Mouse (Mus musculus) ovary, postnatal 10 days (tissue): ENCODE measurements at regions not wholly inside any gene's neighbourhood (a gene's known extent, or its start where the extent isn't known, plus 50 kb on each side); places are given as distances from the start of the nearest gene placed in this dataset.

Experiments used
- DNase-seq: peaks from one replicate; pipeline ENCODE4 v3.0.0; 2022; ENCODE audit warnings: low spot score

DNA sequence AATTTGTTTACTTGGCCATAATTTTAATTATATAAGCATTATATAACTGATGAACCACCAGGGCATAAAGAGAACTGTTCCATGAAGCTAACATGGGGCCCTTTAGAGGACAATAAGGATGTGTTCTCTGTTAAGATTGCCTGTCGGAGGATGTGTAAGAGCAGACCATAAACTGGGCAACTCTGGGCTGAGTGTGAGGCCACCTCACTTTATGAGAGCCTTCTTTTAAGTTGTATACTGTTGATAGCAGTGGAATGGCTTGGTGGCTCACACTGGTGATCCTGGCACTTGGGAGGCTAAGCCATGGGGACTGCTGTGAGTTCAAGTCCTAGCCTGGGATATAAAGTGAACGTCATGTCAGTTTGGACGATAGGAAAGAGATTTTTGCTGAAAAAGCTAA, 227.3 kb upstream of the Krr1 start:
- DNase-seq, result no peak

DNA sequence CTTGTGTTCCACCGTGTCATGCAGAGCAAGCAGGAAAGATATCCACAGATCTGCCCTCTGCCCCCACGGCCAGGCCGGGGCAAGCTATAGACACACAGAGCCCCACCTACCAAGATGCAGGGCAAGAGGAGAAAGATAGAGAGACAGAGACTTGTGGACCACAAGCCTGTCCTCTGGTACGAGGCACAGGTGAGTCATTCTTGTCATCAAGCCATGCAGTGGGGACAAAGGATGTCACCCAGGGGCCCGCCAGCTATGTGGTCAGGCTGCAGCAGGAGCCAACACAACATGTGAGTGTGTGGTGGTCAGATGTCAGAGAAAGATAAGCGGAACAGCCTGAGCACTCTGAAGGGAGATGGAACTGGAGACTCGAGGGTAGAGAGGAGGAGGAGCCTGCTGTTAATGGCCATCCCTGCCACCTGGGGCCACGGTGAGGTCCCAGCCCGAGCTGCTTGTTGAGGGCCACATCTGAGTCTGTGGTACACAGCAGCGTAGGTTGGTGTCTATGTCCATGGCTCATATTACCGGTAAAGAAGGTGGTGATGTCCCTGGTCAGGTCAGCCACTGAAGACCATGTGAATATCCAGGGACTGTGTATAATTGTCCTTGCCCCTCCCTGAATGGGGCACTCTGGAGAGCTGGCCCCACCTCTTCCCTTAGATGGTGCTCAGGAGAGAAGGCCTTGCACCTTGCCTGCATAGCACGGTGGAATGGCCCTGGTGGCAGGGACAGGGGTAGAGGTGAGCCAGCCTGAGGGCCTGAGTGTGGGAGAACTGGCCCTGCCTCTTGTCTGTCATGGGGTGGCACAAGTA, 226.2 kb upstream of the Krr1 start:
- no peak for DNase-seq

DNA sequence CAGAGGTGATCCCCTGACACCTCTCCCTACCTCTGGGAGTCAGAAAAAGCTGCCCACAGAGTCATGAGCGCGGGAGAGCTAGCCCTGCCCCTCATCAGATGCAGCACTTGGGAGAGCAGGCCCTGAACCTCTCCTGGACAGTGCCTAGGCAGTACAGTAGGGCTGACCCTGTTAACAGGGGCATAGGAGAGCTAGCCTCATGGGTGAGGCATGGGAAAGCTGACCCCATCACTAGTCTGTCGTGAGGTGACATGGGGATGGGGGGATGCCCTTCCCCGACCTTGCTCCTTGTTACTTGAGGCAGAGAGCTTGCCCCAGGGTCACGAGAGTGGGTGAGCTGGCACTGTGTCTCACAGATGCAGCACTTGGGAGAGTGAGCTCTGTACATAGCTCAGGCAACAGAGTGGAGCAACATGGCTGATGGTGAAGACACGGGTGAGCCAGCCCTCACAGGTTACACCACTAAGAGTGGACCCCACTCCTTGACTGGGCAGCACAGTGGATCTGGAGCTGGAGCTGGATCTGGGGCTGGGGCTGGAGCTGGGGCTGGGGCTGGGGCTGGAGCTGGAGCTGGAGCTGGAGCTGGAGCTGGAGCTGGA, 225.5 kb upstream of the Krr1 start:
- no peak for DNase-seq

DNA sequence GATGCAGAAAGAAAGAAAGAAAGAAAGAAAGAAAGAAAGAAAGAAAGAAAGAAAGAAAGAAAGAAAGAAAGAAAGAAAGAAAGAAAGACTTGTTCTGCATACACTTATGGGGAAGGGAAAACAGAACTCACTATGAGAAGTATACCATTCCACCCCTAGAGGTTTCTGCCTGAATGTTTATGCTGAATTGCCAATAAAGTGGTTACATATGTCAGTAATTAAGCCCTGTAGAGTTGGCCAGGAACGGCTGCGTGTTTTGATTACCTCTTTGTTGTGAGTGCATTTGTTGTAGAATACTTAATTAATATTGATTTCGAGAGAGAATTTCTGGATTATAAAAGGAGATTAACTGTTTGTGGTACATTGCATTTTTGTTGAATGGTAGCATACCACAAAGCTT, 224.0 kb upstream of the Krr1 start:
- DNase-seq, result no peak

DNA sequence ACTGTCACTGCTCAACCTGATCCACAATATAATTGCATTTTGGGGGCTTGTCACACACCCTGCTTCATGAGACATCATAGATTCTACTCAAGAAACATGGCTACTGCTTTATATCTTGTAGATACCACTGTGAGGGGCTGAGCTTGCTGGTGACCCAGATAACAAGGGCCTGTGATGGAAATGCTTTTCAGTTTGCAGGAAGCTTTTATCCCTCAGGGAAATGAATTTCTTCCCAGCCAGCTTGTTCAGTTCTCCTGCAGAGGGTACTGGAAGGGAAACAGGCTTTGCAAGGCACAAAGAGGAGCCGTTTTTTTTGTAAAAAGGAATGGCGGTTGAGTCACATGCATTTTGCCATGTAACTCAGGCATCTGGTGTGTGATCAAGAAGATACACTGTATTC, 218.8 kb upstream of the Krr1 start:
- DNase-seq, result no peak

DNA sequence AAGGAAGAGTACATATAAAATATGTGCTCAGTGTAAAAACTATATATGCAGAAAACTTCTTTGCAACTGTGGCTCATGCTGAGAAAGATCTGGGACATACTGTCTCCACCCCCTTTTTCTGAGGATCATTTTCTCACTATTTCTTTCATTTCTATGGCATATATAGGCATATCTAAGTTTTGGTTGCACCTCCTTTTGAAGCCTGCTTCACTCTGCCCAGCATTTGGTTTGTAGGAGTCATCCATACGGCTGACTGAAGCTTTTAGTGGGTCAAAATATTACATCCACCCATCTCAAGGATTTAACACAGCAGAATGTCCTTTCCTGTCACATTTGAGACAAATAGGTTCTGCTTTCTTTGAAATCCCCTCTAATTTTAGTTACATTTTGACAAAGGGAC, 216.5 kb upstream of the Krr1 start:
- DNase-seq, result no peak

DNA sequence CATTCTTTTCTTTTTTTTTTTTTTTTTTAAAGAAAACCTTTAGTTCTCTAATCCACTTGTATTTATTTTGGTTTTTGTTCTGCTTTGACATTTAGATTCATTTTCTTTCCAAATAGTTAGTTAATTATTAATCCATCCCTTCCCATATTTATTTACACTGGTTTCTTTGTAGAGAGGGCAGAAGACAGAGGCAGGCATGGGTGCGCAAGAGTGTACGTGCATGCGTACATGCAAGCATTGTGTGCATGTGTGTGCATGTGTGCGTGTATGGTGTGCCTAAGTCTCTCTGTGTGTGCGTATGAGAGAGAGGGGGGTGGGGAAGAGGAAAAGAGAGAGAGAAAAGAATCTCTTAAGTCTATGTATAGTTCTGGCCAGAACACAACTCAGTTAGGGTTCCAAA, 215.9 kb upstream of the Krr1 start:
- DNase-seq, result no peak

DNA sequence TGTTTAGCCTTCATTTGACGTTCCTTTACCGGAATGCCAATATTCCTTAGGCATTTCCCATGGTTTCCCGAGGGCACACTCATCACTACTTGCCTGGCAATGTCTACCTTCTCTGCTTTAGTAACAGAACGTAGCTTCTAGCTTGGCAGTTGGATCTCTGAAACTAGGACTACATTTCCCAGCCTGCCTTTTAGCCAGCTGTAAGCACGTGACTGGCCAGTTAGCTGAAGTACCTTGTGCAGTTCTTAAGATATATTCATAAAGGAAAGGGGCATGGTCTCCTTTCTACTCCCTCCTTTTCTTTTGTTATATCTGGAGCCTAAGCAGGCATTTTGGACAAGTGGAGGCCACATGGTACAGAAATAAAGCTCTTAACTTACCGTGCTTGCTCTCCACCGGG, 214.8 kb upstream of the Krr1 start:
- DNase-seq, result no peak

DNA sequence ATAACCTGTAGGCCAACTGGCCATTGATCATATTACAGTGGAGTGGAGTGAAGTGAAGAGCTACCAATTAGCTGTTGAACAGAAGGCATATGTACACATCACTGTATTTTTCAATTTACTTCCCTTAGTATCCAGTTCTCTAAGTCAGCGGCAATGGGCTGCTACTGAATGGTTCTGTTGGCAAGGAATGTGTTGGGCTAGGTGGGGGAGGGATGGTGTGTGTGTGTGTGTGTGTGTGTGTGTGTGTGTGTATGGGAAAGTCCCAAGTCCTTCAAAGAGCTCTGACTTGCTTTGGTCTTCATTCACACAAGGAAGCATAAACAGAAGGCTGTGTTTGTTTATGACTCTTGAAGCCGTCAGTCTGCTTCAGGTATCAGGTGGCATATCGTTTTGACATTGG, 213.0 kb upstream of the Krr1 start:
- no peak for DNase-seq

DNA sequence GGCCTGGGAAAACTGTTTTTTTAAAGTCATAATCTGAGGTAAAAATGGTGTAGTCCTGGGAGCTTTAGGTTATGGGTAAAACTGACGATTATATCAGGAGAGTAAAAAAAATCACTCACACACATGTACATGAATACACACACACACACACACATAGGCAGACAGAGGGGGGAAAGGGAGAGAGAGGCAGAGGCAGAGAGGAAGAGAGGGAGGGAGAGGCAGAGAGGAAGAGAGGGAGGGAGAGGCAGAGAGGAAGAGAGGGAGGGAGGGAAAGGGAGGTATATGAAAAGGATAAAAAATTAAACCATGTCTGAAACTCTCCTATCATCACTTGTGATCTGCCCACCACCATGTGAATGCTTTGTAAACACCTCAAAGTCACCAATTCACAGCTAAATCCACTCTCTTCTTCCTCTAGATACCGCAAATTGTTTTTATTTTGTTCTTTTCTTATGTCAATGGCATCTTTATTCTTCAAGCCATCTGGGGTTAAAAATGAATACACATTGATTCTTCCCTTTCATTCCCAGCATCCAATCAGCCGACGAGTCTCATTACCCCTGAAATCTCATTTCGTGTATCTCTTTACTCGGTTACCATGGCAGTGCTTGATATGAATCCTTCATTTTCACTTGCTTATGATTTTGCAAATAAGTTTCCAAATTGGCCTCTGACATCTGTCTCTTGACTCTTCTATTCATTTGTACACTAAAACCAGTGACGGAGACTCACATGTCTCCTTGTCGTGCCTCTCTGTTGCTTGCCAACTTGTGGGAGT, 209.5 kb upstream of the Krr1 start:
- DNase-seq, result no peak

DNA sequence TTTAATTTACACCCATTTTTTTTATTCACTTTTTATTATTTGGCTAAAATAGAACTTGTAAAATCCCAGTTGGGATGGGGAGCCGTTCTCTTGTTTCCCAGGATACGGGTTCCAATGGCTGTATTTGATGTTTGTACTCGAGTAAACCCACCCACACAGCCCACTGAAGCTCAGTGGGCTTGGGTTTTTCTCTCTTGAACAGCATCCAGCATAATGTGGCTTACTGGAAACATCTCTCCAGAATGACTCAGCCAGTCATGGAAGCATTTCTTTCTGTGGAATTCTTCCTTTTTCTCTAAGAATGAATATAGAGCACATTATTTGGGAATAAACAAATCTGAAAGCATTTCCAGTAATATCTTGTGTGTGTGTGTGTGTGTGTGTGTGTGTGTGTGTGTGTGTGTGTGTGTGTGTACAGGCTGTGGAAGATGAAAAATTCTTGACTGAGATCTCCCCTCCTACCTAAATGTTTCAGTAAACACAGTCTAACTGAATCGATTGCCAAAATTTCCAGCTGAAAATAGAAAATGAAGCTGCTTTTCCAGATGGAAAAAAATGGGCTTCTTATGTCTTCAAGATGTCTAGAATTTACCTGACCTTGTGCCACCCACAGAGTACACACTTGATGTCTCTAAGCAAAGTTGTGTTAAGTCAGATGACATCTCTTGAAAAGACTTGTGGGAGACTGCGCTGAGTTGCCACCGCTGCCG, 205.3 kb upstream of the Krr1 start:
- DNase-seq, result no peak

DNA sequence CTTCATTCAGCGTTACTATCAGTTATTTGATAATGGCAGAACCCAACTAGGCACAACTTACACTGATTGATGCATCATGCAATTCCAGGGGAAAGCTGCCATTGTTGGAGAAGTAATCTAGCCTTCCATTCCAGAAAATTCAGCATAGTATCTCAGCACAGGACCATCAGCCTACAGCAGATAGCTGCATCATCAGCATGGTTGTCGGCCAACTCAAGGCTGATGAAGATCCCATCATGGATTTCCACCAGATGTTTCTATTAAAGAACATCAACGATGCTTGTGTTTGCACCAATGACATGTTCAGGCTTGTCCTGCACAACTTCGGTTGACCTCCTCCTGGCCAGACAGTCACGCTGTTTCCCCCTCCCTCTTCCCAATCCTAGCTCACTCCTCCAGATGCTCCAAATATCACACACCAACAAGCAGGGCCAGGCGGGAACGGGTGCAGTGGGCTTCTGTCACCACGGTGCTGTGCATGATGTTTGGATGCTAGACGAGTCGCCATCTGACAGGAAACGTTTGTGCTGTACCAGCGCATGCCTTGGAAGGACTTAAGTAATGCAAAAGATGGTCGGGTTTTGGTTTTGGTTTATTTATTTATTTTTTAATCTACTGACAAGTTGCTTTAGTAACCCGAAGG, 204.5 kb upstream of the Krr1 start:
- no peak for DNase-seq

DNA sequence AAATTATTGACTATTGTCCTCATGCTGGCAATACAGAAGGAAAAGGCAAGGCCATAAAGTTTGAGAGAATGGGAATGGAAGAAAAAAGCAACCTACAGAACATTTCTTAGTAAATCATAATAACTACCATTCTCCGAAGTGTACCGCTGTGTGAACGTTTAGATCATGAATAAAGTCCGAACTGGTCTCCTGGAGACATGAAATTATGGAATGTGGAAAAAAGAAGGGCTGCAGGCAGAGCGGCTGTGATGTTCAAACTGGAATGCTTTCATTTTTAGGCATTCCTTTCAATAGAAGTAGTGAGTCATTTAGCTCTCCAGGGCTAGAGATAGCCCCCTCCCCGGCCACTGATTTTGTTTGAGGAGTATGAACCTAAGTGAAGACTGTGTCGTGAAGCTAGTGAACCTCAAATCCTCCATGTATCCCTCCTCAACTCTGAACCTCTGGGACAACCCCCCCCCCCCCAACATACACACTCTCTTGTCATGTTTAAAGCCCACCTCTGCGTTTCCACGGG, 202.9 kb upstream of the Krr1 start:
- DNase-seq, result no peak

DNA sequence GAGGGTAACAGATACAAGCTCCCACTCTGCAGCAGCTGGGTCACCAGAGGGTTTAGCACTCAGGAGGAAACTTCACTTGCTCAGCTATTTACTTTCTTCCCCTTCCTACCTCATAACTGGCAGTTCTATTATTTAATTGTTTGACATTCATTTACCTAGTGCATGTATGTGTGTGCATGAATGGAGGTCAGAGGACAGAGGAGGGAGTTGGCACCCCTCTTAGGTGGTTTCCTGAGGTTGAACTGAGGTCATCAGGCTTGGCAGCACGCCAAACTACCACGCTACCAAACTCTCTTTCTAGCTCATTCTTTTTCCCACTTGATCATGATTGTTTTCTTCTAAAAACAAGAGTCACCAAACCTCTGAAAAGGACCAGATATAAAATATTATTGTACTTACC, 202.4 kb upstream of the Krr1 start:
- no peak for DNase-seq

DNA sequence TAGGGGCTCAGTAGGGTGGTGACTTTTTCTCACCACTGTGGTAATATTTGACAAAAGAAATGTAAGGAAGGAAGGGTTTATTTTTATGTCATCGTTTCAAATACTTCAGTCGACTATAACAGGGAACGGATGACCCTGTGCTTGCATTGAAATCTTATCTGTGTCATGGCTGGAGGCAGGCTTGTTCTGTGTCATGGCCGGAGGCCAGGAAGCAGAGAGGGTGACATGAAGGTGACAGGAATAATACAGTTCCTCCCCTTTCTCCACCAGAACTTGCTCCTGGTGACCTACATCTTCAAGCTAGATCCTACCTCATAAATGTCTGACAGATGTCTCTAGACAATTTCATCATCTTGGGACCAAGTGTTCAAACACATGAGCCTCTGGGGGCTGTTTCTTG, 201.5 kb upstream of the Krr1 start:
- DNase-seq, result no peak

DNA sequence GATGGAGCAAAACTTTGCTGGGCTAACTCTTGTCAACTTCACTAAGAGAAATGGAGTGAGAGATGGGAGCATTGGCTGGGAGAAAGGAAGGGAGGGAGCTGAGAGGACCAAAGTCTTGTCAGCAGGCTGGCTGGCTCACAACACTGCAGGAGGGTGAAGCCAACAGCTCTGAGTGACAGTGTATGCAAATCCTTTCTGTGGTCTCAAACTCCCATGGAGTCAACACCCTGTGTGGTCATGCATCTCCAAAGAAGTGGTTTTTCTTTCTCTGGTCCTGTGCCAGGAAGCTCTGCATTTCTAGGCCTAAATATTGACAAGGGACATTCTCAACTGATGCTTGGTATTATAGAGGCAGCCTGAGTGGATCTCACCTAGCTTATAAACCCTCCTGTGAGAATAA, 194.9 kb upstream of the Krr1 start:
- DNase-seq, result no peak

DNA sequence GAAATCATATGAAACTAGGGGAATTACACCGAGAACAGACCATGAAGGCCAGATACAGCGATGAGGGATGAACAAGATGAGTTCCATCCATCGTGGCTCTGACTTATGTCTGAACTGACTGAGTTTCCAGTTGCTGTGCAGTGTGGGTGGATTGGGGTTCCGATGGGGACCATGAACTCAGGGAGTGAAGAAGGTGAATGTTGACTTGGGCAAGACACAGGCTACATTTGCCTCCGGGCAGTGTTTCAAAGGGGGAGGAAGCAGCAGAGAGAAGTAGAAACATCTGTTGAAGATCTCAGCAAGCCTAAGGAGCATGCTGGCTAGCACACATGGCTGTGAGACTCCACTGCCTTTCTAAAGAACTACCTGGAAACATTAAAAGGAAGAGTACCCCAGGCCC, 194.4 kb upstream of the Krr1 start:
- no peak for DNase-seq

DNA sequence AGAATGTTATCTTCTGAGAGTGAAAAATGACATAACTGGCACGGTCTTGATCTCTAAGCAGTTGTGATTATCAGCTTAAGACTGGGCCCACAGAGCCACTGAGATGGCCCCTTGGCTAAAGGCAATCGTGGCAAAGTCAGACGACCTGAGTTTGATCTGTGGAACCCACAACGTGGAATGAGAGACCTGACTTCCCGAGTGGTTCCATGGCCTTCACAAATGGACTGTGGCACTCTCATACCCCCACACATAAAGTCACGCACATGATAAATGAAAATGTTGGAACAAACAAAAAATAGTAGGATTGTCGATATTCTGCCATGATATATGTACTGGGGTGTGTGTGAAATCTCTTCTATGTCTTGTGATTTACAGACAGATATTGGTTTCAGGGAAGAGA, 192.5 kb upstream of the Krr1 start:
- DNase-seq, result no peak

DNA sequence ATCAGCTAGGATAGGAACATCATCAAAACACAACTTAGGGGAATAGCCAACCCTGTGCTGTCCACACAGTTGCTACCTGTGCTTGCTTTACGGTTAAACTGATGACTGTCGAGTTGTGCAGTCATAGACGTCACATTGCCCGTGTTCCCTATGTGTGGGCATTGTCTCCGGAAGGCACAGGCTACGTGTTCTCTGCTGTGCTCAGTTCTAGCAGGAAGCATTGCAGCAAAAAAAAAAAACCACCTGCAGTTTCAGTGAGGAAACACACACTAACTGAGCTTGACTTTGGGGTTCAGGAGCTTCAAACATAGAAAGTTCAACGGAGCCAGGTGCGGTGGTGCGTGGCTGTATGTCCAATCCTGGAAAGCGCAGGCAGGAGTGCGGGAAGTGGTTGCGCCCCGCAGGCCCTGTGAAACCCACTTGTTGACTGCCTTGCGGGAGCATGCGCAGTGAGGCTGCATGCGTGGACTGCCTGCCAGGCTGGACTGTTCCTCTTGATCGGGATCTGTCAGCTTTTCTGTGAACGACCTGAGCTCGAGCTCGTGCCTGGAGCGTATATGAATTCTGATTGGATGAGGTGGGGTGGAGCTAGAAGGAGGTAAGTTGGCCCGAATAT, 190.2 kb upstream of the Krr1 start:
- no peak for DNase-seq

DNA sequence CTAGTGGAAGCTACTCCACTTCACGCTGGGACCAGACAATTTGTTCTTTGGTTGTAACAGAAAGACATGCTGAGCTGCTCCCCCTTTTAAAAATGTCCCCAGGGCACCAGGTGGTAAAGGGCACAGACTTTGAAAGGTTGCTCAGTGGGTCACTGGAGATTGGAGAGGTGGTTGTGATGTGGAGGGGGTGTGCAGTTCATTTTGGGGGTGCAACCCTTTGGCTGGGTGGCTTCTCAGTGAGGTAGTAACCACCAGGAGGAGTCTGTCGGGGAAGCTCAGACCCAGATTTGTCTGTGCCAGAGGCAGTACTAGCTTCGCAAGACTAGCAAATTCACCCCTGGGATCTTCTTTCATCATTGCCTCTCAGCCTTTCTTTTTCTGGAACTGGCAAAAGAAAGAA, 189.0 kb upstream of the Krr1 start:
- no peak for DNase-seq

DNA sequence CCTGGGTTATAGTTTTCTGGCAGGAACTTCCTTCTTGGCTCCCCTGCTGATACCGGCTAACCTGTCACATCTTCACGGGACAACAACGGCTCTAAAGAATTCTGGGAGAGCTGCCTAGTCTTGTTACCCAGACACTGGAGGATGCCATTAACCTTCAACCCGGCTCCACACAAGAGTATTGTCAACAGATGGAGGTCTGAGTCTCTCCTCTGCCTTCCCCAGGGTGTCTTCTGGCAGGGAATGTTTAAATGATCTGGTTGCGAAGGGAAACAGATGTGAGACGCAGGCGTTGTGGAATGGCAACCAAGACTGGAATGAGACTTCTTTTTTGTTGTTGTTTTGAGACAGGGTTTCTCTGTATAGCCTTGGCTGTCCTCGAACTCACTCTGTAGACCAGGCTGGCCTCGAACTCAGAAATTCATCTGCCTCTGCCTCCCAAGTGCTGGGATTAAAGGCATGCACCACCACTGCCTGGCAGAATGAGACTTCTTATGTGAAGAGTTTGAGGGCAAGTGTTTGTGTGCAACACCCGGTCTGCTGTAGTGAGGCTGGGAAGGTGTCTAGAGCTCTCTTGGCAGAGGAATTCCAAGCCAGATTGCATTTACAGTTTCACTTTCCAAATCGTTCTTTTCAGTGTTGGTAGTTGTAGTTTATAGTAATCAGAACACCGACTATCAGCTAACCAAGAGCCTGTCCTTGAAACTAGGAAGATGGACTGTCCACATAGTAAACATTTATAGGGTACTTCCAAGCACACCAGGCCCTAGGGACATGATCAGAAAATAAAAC, 188.2 kb upstream of the Krr1 start:
- DNase-seq, result no peak
